Mouse (Mus musculus) hindbrain, embryonic 15.5 days (tissue): ENCODE measurements around the gene Pigu. TPM values are rescaled to one million over a fixed set of nuclear protein-coding genes. Genes with fewer than 3 reads are reported as not detected.

Experiments used
- ATAC-seq: fragments of 200-750 bp; cut with Nextera tagmentation; 2 replicates; pipeline ENCODE4 v1.8.0; 2017; ENCODE audit warnings: low read depth, moderate number of reproducible peaks, moderate TSS enrichment; ENCODE audit not compliant: low FRiP score
- H3K27ac ChIP-seq: fragments of 300-500 bp; sonication (generic); replicated peaks from 2 replicates; pipeline ENCODE4 v1.5.1; 2015; ENCODE audit warnings: mild to moderate bottlenecking, inconsistent platforms
- H3K27me3 ChIP-seq: fragments of 300-500 bp; sonication (generic); 2 replicates; pipeline ENCODE4 v1.6.1; 2015; ENCODE audit warnings: control low read depth, inconsistent platforms
- H3K36me3 ChIP-seq: fragments of 300-500 bp; sonication (generic); 2 replicates; pipeline ENCODE4 v1.6.1; 2015; ENCODE audit warnings: control low read depth, inconsistent platforms
- H3K4me1 ChIP-seq: fragments of 300-500 bp; sonication (generic); replicated peaks from 2 replicates; pipeline ENCODE4 v1.6.1; 2015; ENCODE audit warnings: control low read depth, inconsistent platforms
- H3K4me2 ChIP-seq: fragments of 300-500 bp; sonication (generic); 2 replicates; pipeline ENCODE4 v1.6.1; 2015; ENCODE audit warnings: moderate library complexity, mild to moderate bottlenecking, inconsistent platforms
- H3K4me3 ChIP-seq: fragments of 300-500 bp; sonication (generic); 2 replicates; pipeline ENCODE4 v1.5.1; 2015; ENCODE audit warnings: mild to moderate bottlenecking, inconsistent platforms
- H3K9ac ChIP-seq: fragments of 300-500 bp; sonication (generic); 2 replicates; pipeline ENCODE4 v1.6.1; 2015; ENCODE audit warnings: inconsistent platforms
- H3K9me3 ChIP-seq: fragments of 300-500 bp; sonication (generic); 2 replicates; pipeline ENCODE4 v1.6.1; 2016; ENCODE audit warnings: control low read depth, inconsistent platforms
- WGBS: fragments of 180-500 bp; shearing (Covaris S2); methylation state at CpG from one replicate; pipeline ENCODE4 v1.1.7; 2015; 5-methylcytosine and 5-hydroxymethylcytosine counted together
- polyA plus RNA-seq: library from polyadenylated mRNA; unstranded; fragments of >200 nt; fragmentation: Nextera tagmentation; extraction: Ambion mirVana; gene quantifications from 2 replicates; pipeline ENCODE4 v1.2.1, GENCODE M21; 2015

The Pigu gene
- polyA plus RNA-seq, 1 experiment from 2014 or later = 62.6 TPM

- Histone ChIP-seq H3K9ac (no peak overlapping the region), H3K27ac (no peak overlapping the region), H3K9me3 (no peaks in the 10 kb centered on the region), H3K36me3 (peaks cover 21% of the 10 kb centered on the region), H3K4me2 (no peak overlapping the region), H3K27me3 (no peaks in the 10 kb centered on the region), H3K4me1 (no peaks in the 10 kb centered on the region), H3K4me3 (no peak overlapping the region)
- 91% methylated on average over 2 of the region's 2 CpGs for WGBS
- no peak for ATAC-seq
Observed at GRCm38 (mm10) chr2:155318618-155319017, 38.6 kb downstream of the Pigu start.

DNA sequence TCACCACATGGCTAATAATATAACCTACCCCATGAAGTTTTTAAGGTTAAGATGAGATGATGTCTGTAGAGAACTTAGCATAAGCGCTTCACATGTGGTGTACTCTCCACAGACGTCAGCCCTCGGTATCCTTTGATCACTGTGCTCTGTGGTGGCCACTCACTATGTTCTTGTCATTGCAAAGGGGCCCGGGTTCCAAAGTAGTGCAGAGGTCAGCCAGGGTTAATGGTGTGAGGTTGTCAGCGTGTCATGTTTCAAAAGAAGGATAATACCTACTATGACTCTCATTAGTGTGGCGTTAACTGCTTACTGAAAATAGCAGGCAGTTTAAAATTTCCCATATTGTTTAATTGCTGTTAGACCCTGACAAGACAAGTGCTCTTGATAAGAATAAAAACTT is 43.6 kb downstream of the Pigu start:
- no peak for ATAC-seq
- H3K4me2 ChIP-seq = no peak overlapping the region
- no peak overlapping the region for H3K4me3 ChIP-seq
- H3K9me3 ChIP-seq = no peaks in the 10 kb centered on the region
- WGBS = 58% methylated on average over 6 of the region's 6 CpGs
- H3K27ac ChIP-seq = no peak overlapping the region
- H3K27me3 ChIP-seq = no peaks in the 10 kb centered on the region
- peaks cover 18% of the 10 kb centered on the region for H3K36me3 ChIP-seq
- no peak overlapping the region for H3K9ac ChIP-seq
- no peaks in the 10 kb centered on the region for H3K4me1 ChIP-seq

DNA sequence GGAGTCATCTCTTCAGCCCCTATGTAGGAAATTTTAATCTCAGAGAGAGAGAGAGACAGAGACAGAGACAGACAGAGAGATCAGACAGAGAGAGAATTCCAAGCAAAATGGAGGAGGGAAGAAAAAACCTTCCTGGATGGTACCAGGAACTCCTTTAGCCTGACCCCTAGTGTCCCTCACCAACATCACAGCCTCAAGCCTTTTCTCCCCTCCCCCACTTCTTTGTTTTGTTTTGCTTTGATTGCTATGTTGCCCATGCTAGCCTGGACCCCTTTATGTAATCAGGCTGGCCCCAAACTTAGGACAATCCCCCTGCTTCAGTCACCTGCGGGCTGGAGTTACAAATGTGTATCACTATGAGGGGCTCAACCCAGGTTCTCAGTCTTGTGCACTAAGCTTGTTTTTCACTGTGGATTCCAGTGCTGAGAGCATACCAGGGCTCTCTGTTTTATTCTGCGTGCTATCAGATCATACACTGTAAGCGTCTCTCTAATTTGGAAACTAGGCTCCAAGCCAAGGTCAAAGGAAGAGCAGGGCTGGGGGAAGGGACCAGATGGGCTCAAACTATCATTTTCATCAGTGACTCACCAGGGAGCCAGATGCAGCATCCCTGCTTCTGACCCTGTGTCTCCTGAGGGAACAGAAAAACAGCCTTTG is 48.2 kb downstream of the Pigu start:
- Histone ChIP-seq H3K27ac (peak overlapping the region; percentile 61; the same call in 1 of the 2 replicates), H3K9ac (no peak overlapping the region), H3K4me1 (no peaks in the 10 kb centered on the region), H3K36me3 (peaks cover 21% of the 10 kb centered on the region), H3K4me2 (no peak overlapping the region), H3K9me3 (no peaks in the 10 kb centered on the region), H3K4me3 (no peak overlapping the region), H3K27me3 (no peaks in the 10 kb centered on the region)
- 30% methylated on average over 3 of the region's 3 CpGs for WGBS
- no peak for ATAC-seq

GRCm38 (mm10) chr2:155299563-155299962 is 57.7 kb downstream of the Pigu start:
- no peak overlapping the region for H3K4me3 ChIP-seq
- no peaks in the 10 kb centered on the region for H3K4me1 ChIP-seq
- H3K27me3 ChIP-seq = no peaks in the 10 kb centered on the region
- H3K36me3 ChIP-seq = peaks cover 57% of the 10 kb centered on the region
- no peak overlapping the region for H3K27ac ChIP-seq
- H3K9ac ChIP-seq = no peak overlapping the region
- H3K4me2 ChIP-seq = no peak overlapping the region
- 90% methylated on average over 4 of the region's 4 CpGs for WGBS
- ATAC-seq = no peak
- no peaks in the 10 kb centered on the region for H3K9me3 ChIP-seq

DNA sequence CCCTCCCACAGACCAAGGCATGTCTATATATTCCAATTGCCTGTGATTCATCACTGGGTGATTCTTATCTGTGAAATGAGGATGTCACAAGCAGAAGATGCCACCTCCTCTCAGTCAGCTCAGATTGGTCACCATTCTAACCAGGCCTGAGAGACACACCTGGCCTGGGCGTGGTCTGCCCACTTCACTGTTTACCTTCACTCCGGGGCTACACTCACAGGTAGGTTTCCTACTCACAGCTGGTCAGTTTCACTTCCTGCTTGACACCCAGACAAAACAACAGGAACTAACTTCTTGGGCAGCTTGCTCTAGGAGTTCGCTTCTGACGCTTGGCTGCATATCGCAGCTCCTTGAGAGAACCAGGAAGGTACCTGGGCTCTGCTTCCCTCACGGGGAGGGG is 61.8 kb downstream of the Pigu start:
- ATAC-seq = no peak
- no peaks in the 10 kb centered on the region for H3K4me1 ChIP-seq
- no peak overlapping the region for H3K27ac ChIP-seq
- H3K36me3 ChIP-seq = peaks cover 76% of the 10 kb centered on the region
- WGBS = 96% methylated on average over 6 of the region's 6 CpGs
- no peak overlapping the region for H3K4me3 ChIP-seq
- no peak overlapping the region for H3K4me2 ChIP-seq
- H3K27me3 ChIP-seq = no peaks in the 10 kb centered on the region
- H3K9me3 ChIP-seq = no peaks in the 10 kb centered on the region
- no peak overlapping the region for H3K9ac ChIP-seq

GRCm38 (mm10) chr2:155293946-155294345 is 63.3 kb downstream of the Pigu start:
- no peaks in the 10 kb centered on the region for H3K4me1 ChIP-seq
- no peaks in the 10 kb centered on the region for H3K9me3 ChIP-seq
- H3K27me3 ChIP-seq = no peaks in the 10 kb centered on the region
- no peak overlapping the region for H3K27ac ChIP-seq
- ATAC-seq = no peak
- H3K9ac ChIP-seq = no peak overlapping the region
- WGBS = 94% methylated on average over 4 of the region's 4 CpGs
- H3K4me2 ChIP-seq = no peak overlapping the region
- H3K36me3 ChIP-seq = peaks cover 68% of the 10 kb centered on the region
- H3K4me3 ChIP-seq = no peak overlapping the region

DNA sequence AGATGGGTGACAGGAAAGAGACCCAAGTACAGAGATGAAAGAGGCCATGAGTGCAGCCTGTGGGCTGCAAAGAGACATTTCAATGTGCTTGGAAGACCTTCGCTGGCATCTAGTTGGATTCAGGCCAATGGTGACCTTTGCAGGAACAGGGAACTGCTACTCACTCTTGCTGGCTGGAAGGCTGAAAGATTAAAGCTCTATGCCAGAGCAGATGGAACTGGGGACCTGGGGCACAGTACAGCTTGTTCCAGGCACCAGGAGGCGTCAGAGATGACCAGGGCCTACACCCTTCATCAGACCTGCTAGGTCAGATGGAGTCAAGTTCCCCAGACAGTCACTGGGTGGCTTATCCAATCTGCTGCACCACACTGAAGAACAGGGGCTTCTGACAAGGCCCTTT is 63.8 kb downstream of the Pigu start:
- whole genome bisulfite sequencing = 80% methylated on average over 2 of the region's 2 CpGs

DNA sequence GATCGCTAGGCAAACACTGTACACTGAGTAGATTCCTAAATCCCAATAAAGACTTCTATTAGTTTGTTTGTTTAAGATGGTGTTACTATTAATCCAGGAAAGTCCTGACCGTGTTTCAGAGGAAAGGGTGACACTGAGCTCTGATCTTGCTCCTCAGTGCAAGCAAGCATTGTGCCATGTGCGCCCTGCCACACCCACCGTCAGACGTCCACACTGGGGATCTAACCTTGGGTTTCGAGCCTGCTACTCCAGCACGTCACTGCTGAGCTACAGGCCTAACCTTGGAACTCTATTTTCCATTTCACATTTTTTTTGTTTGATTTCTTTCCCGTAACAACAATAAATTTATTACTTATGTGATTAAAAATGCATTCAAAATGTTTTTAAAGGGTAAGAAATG is 67.2 kb downstream of the Pigu start:
- peaks cover 35% of the 10 kb centered on the region for H3K36me3 ChIP-seq
- H3K4me1 ChIP-seq = no peaks in the 10 kb centered on the region
- WGBS = 93% methylated on average over 8 of the region's 8 CpGs
- ATAC-seq = no peak
- no peaks in the 10 kb centered on the region for H3K27me3 ChIP-seq
- no peak overlapping the region for H3K27ac ChIP-seq
- no peak overlapping the region for H3K4me2 ChIP-seq
- H3K9ac ChIP-seq = no peak overlapping the region
- no peak overlapping the region for H3K4me3 ChIP-seq
- no peaks in the 10 kb centered on the region for H3K9me3 ChIP-seq

More for the DNA sequence above, 63.8 kb downstream of the Pigu start:
- Histone ChIP-seq H3K27ac (no peak overlapping the region), H3K9me3 (no peaks in the 10 kb centered on the region), H3K4me2 (no peak overlapping the region), H3K4me1 (no peaks in the 10 kb centered on the region), H3K27me3 (no peaks in the 10 kb centered on the region), H3K9ac (no peak overlapping the region), H3K36me3 (peaks cover 62% of the 10 kb centered on the region), H3K4me3 (no peak overlapping the region)
- ATAC-seq = no peak

- H3K9me3 ChIP-seq = no peaks in the 10 kb centered on the region
- H3K4me3 ChIP-seq = no peak overlapping the region
- WGBS = 86% methylated on average over 4 of the region's 4 CpGs
- H3K9ac ChIP-seq = no peak overlapping the region
- no peaks in the 10 kb centered on the region for H3K4me1 ChIP-seq
- peaks cover 33% of the 10 kb centered on the region for H3K36me3 ChIP-seq
- H3K27me3 ChIP-seq = no peaks in the 10 kb centered on the region
- no peak overlapping the region for H3K4me2 ChIP-seq
- H3K27ac ChIP-seq = no peak overlapping the region
- ATAC-seq = no peak
Observed at GRCm38 (mm10) chr2:155287456-155288250, 69.6 kb downstream of the Pigu start.

GRCm38 (mm10) chr2:155285744-155286143 is 71.5 kb downstream of the Pigu start:
- Histone ChIP-seq H3K4me2 (no peak overlapping the region), H3K9ac (no peak overlapping the region), H3K27ac (no peak overlapping the region), H3K4me3 (no peak overlapping the region), H3K36me3 (peaks cover 20% of the 10 kb centered on the region), H3K9me3 (no peaks in the 10 kb centered on the region), H3K27me3 (no peaks in the 10 kb centered on the region), H3K4me1 (no peaks in the 10 kb centered on the region)
- 88% methylated on average over 6 of the region's 6 CpGs for WGBS
- no peak for ATAC-seq

DNA sequence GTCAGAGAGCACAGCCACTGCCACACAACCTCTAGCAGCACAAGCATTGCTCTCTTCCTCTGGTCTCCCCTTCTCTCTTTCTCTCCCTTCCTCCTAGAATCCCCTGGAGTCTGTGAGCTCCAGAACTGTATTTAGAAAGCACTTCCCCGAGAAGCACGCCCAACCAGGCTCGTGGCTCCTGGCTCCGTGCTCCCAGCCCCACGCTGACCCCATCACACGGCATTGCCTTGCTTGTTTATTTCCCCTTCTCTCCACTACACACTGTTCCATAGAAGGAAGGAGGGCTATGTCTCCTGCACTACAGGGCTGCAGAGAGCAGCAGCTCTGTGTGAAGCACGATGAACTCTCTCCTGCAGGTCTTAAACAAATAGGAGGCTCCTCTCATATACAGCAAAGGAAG is 72.6 kb downstream of the Pigu start:
- H3K9ac ChIP-seq = no peak overlapping the region
- H3K4me1 ChIP-seq = no peaks in the 10 kb centered on the region
- H3K4me2 ChIP-seq = no peak overlapping the region
- no peaks in the 10 kb centered on the region for H3K9me3 ChIP-seq
- H3K27me3 ChIP-seq = no peaks in the 10 kb centered on the region
- WGBS = 88% methylated on average over 7 of the region's 7 CpGs
- H3K4me3 ChIP-seq = no peak overlapping the region
- H3K36me3 ChIP-seq = peaks cover 11% of the 10 kb centered on the region
- ATAC-seq = no peak
- no peak overlapping the region for H3K27ac ChIP-seq

DNA sequence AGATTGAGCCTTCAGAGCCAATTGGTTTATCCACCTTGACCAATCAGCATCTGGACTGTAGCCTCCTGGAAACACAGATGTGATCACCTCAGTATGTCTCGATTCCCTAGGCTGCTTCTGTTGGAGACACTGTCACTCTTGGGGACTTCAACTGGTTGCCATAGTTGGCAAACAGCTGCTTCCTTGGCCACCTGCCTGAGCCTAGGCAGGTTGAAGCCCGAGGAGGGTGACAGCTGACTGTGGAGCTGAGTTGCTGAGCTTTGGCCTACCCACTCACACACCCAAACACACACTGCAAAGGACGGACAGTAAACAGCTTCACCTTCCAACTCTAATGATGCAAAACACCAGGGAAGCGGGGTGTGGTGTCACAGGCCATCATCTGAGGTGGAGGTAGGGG is 73.4 kb downstream of the Pigu start:
- Histone ChIP-seq H3K4me3 (no peak overlapping the region), H3K9me3 (no peaks in the 10 kb centered on the region), H3K36me3 (peaks cover 11% of the 10 kb centered on the region), H3K27me3 (no peaks in the 10 kb centered on the region), H3K27ac (no peak overlapping the region), H3K4me1 (no peaks in the 10 kb centered on the region), H3K4me2 (no peak overlapping the region), H3K9ac (no peak overlapping the region)
- 85% methylated on average over 4 of the region's 4 CpGs for WGBS
- no peak for ATAC-seq
